ENCODE assay signal across 23 mouse cellular contexts in the genomic region with DNA sequence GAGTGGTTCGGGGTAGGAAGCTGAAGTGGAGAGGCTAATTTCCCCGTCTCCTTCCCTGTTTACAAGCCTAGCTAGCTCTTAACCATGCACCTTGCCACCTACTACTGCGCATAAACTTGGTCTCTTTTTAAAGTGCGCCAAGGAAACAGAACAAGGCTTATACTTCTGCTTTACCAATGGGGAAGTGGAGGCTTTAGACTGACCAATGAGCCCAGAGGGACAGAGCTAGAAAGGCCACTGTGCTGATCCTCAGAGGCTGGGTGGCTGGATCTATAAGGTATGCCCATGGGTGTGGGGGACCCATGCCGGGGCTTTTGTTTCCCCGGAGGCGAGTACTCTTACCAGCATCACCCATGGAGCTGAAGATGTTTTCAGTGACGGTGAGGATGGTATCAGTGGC. TPM values are rescaled to one million over a fixed set of nuclear protein-coding genes. Genes with fewer than 3 reads are reported as not detected.
"Had no signal": no experiment of that assay in that cellular context is flagged by ENCODE, and none has a peak within 500 bp of the region (broad histone marks: within the 10 kb centered on the region; RNA-seq: fewer than 3 reads in every experiment).

No protein-coding gene starts in this region.

- DNase-seq: gastrocnemius, postnatal 14 days; heart, adult 2 months; heart, postnatal 14 days; heart, postnatal 36 days; kidney, postnatal 10 days; kidney, postnatal 25 days; kidney, postnatal 4 days; liver; liver, embryonic 13.5 days had no signal

- ATAC-seq: hindbrain, embryonic 16.5 days; inflammation-experienced regulatory T-cells, adult 6 months; intestine, embryonic 16.5 days had no signal

- H3K9me3 ChIP-seq: heart, embryonic 15.5 days; hindbrain, embryonic 12.5 days; limb, embryonic 10.5 days; limb, embryonic 12.5 days had no signal

- H3K4me2 ChIP-seq: heart, embryonic 11.5 days; heart, embryonic 13.5 days; heart, embryonic 15.5 days; hindbrain, embryonic 12.5 days; hindbrain, embryonic 14.5 days; limb, embryonic 12.5 days; liver, embryonic 11.5 days; liver, embryonic 13.5 days had no signal

- H3K27me3 ChIP-seq: heart, embryonic 13.5 days; heart, embryonic 15.5 days; hindbrain, embryonic 12.5 days; limb, embryonic 12.5 days; liver, embryonic 13.5 days had no signal

- H3K4me3 ChIP-seq: heart, adult 2 months; heart, embryonic 13.5 days; heart, embryonic 15.5 days; hindbrain, embryonic 10.5 days; hindbrain, embryonic 12.5 days; layer of hippocampus, adult 2 months; left cerebral cortex, adult 2 months; limb, embryonic 10.5 days; limb, embryonic 12.5 days; liver, embryonic 13.5 days had no signal

- H3K4me1 ChIP-seq: heart, embryonic 13.5 days; hindbrain, embryonic 10.5 days; hindbrain, embryonic 12.5 days; limb, embryonic 10.5 days; limb, embryonic 12.5 days; liver, embryonic 13.5 days had no signal

- H3K9ac ChIP-seq: heart, embryonic 13.5 days; heart, embryonic 15.5 days; hindbrain, embryonic 12.5 days; hindbrain, embryonic 14.5 days; limb, embryonic 12.5 days; liver, embryonic 13.5 days had no signal

- H3K27ac ChIP-seq: heart, adult 2 months; heart, embryonic 13.5 days; heart, embryonic 15.5 days; hindbrain, embryonic 10.5 days; hindbrain, embryonic 12.5 days; hindbrain, embryonic 14.5 days; layer of hippocampus, adult 2 months; left cerebral cortex, adult 2 months; limb, embryonic 10.5 days; limb, embryonic 12.5 days; liver, embryonic 13.5 days had no signal

RNA-seq across cellular contexts. Expression of gene Tpm2, which starts 23.6 kb away (rescaled TPM):
- polyA plus RNA-seq: inflammation-experienced regulatory T-cells, adult 6 months had no signal
